Mouse (Mus musculus): Measurements from ENCODE around the gene Spaca9. TPM values are rescaled to one million over a fixed set of nuclear protein-coding genes. Genes with fewer than 3 reads are reported as not detected.

Spaca9 gene
- polyA plus RNA-seq, 1 experiment from 2014 or later, result 2.2 TPM

- Histone ChIP-seq H3K36me3 (peaks cover 12% of the 10 kb centered on the region), H3K9ac (no peak overlapping the region), H3K4me2 (no peak overlapping the region), H3K27me3 (replicated peaks) (no peaks in the 10 kb centered on the region), H3K4me3 (replicated peaks) (no peak overlapping the region), H3K4me1 (no peaks in the 10 kb centered on the region), H3K27ac (no peak overlapping the region), H3K9me3 (no peaks in the 10 kb centered on the region)
- no peak for ATAC-seq (ENCODE audit: insufficient read depth, low FRiP score, low read depth)
- whole genome bisulfite sequencing, result 53% methylated on average over 2 of the region's 2 CpGs
Measured at GRCm38 (mm10) chr2:28654295-28654694, 45.2 kb downstream of the Spaca9 start.

- Histone ChIP-seq H3K4me1 (no peaks in the 10 kb centered on the region), H3K4me2 (no peak overlapping the region), H3K4me3 (replicated peaks) (no peak overlapping the region), H3K27ac (no peak overlapping the region), H3K36me3 (peaks cover 12% of the 10 kb centered on the region), H3K9me3 (no peaks in the 10 kb centered on the region), H3K27me3 (replicated peaks) (no peaks in the 10 kb centered on the region), H3K9ac (no peak overlapping the region)
- 95% methylated on average over 7 of the region's 7 CpGs for WGBS
- ATAC-seq (ENCODE audit: insufficient read depth, low FRiP score, low read depth), result no peak
Measured at GRCm38 (mm10) chr2:28653351-28653750, 46.2 kb downstream of the Spaca9 start.

- no peak overlapping the region for H3K27ac ChIP-seq
- H3K9me3 ChIP-seq, result no peaks in the 10 kb centered on the region
- ATAC-seq (ENCODE audit: insufficient read depth, low FRiP score, low read depth), result no peak
- H3K27me3 ChIP-seq (replicated peaks), result no peaks in the 10 kb centered on the region
- no peak overlapping the region for H3K4me3 ChIP-seq (replicated peaks)
- H3K4me2 ChIP-seq, result no peak overlapping the region
- peaks cover 9% of the 10 kb centered on the region for H3K36me3 ChIP-seq
- H3K9ac ChIP-seq, result no peak overlapping the region
- no peaks in the 10 kb centered on the region for H3K4me1 ChIP-seq
Measured at GRCm38 (mm10) chr2:28650526-28650925, 49.0 kb downstream of the Spaca9 start.

GRCm38 (mm10) chr2:28643081-28643480, 56.4 kb downstream of the Spaca9 start:
- Histone ChIP-seq H3K27me3 (replicated peaks) (no peaks in the 10 kb centered on the region), H3K9ac (no peak overlapping the region), H3K4me1 (peaks cover 11% of the 10 kb centered on the region; the same call in 1 of the 2 replicates), H3K4me3 (replicated peaks) (no peak overlapping the region), H3K9me3 (no peaks in the 10 kb centered on the region), H3K4me2 (no peak overlapping the region), H3K36me3 (no peaks in the 10 kb centered on the region), H3K27ac (no peak overlapping the region)
- no peak for ATAC-seq (ENCODE audit: insufficient read depth, low FRiP score, low read depth)
- 81% methylated on average over 3 of the region's 3 CpGs for WGBS

Small RNAs within 50 kb of the gene (microRNA-seq; reads per million reads assigned to microRNA genes)
- 0.77 reads per million for gene Mir3088

Other genes starting within 250 kb of the Spaca9 start
- gene 1700007K13Rik, start 233.4 kb downstream of the Spaca9 start, polyA plus RNA-seq (2015; fragmentation: Nextera tagmentation; extraction: Ambion mirVana), result 0.72 and 0.85 TPM in 2 replicates
- 51.8 and 54.6 TPM in 2 replicates for gene Mrps2, start 231.7 kb downstream of the Spaca9 start, polyA plus RNA-seq (2015; fragmentation: Nextera tagmentation; extraction: Ambion mirVana)
- gene Gbgt1, start 202.8 kb downstream of the Spaca9 start, polyA plus RNA-seq (2015; fragmentation: Nextera tagmentation; extraction: Ambion mirVana), result 2.7 and 3.2 TPM in 2 replicates
- 8.5 and 8.8 TPM in 2 replicates for gene Gm10134, start 193.6 kb downstream of the Spaca9 start, polyA plus RNA-seq (2015; fragmentation: Nextera tagmentation; extraction: Ambion mirVana)
- 27.5 and 30.9 TPM in 2 replicates for gene Ralgds, start 186.6 kb downstream of the Spaca9 start, polyA plus RNA-seq (2015; fragmentation: Nextera tagmentation; extraction: Ambion mirVana)
- 412 and 563 TPM in 2 replicates for gene Cel, start 136.3 kb downstream of the Spaca9 start, polyA plus RNA-seq (2015; fragmentation: Nextera tagmentation; extraction: Ambion mirVana)
- gene Gtf3c5, start 116.0 kb downstream of the Spaca9 start, polyA plus RNA-seq (2015; fragmentation: Nextera tagmentation; extraction: Ambion mirVana), result 33.6 and 41.8 TPM in 2 replicates
- 3.1 and 6.9 TPM in 2 replicates for gene Gfi1b, start 77.7 kb downstream of the Spaca9 start, polyA plus RNA-seq (2015; fragmentation: Nextera tagmentation; extraction: Ambion mirVana)
- gene Tsc1, start 58.5 kb downstream of the Spaca9 start, polyA plus RNA-seq (2015; fragmentation: Nextera tagmentation; extraction: Ambion mirVana), result 18.7 and 18.9 TPM in 2 replicates
- 0.81 and 1.0 TPM in 2 replicates for gene Ak8, start 437 bp upstream of the Spaca9 start, polyA plus RNA-seq (2015; fragmentation: Nextera tagmentation; extraction: Ambion mirVana)
- gene Gtf3c4, start 140.6 kb upstream of the Spaca9 start, polyA plus RNA-seq (2015; fragmentation: Nextera tagmentation; extraction: Ambion mirVana), result 12.0 and 12.5 TPM in 2 replicates
- gene Ddx31, start 140.7 kb upstream of the Spaca9 start, polyA plus RNA-seq (2015; fragmentation: Nextera tagmentation; extraction: Ambion mirVana), result 12.6 and 13.2 TPM in 2 replicates
- gene Barhl1, start 216.9 kb upstream of the Spaca9 start, polyA plus RNA-seq (2015; fragmentation: Nextera tagmentation; extraction: Ambion mirVana), result 0.12 TPM in 1 of 2 replicates, not detected in the other